Mouse (Mus musculus): ENCODE measurements around the gene Gm5136.

Gm5136 gene

GRCm38 (mm10) chr10:108699946-108700345 is at the start of gene Gm5136:
TSS of gene Gm5136 (minus strand) at chr10:108700160.
- no peak for DNase-seq (ENCODE audit: low read depth, low spot score)

DNA sequence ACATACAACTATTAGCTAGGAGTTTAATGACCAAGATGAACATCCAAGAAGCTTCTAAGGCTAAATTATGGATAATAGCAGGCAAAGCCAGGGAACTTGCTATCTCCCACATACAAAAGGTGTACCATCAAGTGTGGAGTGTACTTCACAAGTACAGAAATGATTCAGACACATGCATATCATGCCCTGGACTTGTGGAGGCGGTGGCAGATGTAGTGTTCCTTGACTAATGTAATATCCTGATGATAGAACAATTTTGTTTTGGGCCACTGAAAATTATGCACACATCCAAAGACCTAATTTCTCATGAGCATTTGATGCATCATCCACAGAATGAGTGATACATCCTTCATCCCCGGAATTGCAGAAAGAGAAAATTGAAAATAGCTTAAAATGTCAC is 43.8 kb upstream of the Gm5136 start:
- no peak for DNase-seq (ENCODE audit: low read depth, low spot score)

- peak; percentile 48 for DNase-seq (ENCODE audit: low read depth, low spot score)
Measured at GRCm38 (mm10) chr10:108733982-108734381, 34.0 kb upstream of the Gm5136 start.

GRCm38 (mm10) chr10:108728961-108729360 is 29.0 kb upstream of the Gm5136 start:
- no peak for DNase-seq (ENCODE audit: low read depth, low spot score)

GRCm38 (mm10) chr10:108726391-108726790 is 26.4 kb upstream of the Gm5136 start:
- DNase-seq (ENCODE audit: low read depth, low spot score), result no peak

- DNase-seq (ENCODE audit: low read depth, low spot score), result no peak
Measured at GRCm38 (mm10) chr10:108724878-108725277, 24.9 kb upstream of the Gm5136 start.

- no peak for DNase-seq (ENCODE audit: low read depth, low spot score)
Measured at GRCm38 (mm10) chr10:108710514-108710913, 10.6 kb upstream of the Gm5136 start.

GRCm38 (mm10) chr10:108705658-108706057 is 5.7 kb upstream of the Gm5136 start:
- no peak for DNase-seq (ENCODE audit: low read depth, low spot score)

- peak; percentile 46 for DNase-seq (ENCODE audit: low read depth, low spot score)
Measured at GRCm38 (mm10) chr10:108701361-108702128, 1.6 kb upstream of the Gm5136 start.

DNA sequence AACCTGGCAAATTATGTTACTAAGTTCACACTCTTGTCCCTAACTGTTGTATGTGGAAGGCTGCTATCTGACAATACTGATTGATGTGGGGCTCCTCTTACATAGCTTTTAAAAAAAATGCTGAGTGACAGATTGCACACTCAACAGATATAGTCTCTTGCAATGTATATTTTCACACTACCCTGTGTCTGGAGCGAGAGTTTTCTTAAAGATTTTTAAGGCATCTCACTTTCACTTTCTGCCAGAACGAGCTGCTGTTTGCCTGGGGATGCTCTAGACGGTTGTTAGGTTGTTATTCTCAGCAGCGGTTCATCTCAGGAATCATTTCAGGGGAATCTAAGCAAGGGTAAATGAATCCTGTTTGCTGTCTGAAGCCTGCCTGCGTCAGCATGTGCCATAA is 2.9 kb downstream of the Gm5136 start:
- no peak for DNase-seq (ENCODE audit: low read depth, low spot score)

GRCm38 (mm10) chr10:108690954-108691353 is 9.0 kb downstream of the Gm5136 start:
- no peak for DNase-seq (ENCODE audit: low read depth, low spot score)

GRCm38 (mm10) chr10:108686696-108687095 is 13.3 kb downstream of the Gm5136 start:
- no peak for DNase-seq (ENCODE audit: low read depth, low spot score)

DNA sequence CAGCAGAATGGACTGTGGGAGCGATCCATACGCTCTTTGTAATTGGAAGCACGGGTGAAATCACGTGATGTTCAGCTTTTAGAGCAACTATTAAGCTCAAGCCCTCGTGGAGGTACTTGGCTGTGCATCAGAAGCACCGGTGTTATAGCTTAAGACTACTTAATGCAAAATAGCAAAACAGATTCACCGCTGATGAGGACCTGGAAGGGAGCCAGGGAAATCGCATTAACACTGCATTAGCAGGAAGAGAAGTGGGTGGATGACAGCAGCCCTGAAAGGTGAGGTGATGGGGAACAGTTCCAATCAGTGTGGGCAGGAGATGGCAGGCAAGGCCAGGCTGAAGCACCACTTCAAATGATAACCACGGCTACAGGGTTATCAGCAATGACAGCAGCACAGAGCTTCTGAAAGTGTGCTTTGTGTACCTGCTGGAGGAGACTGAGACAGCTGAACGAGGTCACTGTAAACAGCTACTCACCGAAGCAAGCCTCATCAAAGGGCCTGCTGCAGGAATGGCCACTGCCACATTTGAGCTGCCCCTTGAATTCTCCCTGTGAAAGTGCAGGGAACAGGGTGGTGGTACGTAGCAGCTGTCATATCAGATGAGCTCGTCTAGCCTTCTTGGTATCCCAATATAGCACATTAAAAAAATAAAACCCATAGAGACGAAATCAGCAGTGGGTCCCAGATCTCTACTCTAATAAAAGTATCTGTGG is 20.1 kb downstream of the Gm5136 start:
- no peak for DNase-seq (ENCODE audit: low read depth, low spot score)

GRCm38 (mm10) chr10:108677053-108677452 is 22.9 kb downstream of the Gm5136 start:
- DNase-seq (ENCODE audit: low read depth, low spot score), result no peak

DNA sequence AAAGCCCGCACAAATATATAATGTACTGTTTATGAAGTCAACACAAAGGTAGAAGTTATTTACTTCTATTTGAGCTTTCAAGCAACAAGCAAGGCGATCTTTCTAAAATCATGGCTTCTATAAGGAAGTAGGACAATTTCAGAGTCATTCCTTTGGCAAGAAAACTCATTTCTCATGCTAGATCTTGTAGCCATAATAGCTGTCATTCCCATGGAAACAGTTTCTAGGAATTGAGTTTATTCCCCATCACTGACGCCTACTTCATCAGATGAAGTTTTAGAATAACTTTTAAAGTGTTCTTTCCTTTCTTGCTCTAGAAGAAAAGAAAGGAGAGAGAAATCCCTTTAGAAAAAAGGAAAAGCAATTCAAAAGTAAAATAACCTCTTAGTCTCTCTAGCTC is 31.0 kb downstream of the Gm5136 start:
- no peak for DNase-seq (ENCODE audit: low read depth, low spot score)

GRCm38 (mm10) chr10:108660295-108660694 is 39.7 kb downstream of the Gm5136 start:
- no peak for DNase-seq (ENCODE audit: low read depth, low spot score)

DNA sequence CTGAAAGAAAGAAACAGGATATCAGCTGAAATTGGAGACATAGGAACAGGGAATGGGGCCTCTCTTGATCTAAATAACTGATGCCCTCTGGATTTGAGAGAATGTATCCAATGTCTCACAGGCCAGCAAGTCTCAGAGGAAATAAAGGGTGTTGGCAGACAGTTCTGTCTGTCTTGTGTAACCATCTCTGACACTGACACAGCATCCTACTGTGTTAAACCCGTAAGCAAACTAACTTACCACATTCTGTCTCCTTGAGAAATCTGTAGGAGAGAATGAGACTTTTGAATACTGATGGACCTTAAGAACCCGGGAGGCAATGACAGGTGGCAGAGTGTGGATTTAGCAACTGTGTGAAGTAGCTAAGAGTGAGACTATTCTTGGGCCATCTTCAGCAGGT is 41.7 kb downstream of the Gm5136 start:
- no peak for DNase-seq (ENCODE audit: low read depth, low spot score)

- no peak for DNase-seq (ENCODE audit: low read depth, low spot score)
Measured at GRCm38 (mm10) chr10:108657669-108658068, 42.3 kb downstream of the Gm5136 start.

DNA sequence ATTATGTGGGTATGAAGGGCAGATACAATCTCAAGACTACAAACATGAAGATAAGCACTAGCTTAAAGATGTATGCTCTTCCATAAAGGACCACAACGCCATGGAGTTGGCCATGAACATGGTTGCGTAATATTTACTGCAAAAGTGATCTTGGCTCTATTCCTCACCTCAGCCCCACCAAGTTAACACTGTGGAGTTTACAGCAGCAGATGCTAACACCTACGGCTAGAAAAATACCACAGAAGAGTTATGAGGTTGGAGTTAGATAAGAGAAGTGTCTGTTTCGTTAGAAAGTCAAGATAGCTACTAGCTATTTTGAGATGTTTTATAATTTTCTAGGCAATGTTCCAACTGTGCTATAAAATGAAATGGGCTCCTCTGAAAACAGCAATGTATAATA is 43.1 kb downstream of the Gm5136 start:
- no peak for DNase-seq (ENCODE audit: low read depth, low spot score)

GRCm38 (mm10) chr10:108655074-108655473 is 44.9 kb downstream of the Gm5136 start:
- DNase-seq (ENCODE audit: low read depth, low spot score), result no peak

DNA sequence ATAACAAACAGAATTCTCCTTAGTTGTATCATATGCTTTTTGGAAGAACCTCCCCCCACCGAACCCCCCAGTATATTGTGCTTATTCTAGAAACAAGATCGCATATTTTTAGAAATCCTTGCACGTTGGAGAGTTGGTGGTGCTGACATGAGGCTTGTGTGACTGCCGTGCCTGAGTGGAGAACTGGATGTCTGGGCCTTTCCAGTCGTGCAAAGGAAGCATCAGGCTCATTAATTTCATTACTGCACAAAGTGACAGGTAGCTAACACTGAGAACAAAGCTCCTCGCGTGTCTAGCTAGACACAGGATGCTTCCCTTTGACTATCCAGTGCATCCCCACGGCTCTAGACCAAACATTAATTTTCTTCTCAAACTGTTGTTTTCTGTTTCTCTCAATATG is 47.1 kb downstream of the Gm5136 start:
- no peak for DNase-seq (ENCODE audit: low read depth, low spot score)

- no peak for DNase-seq (ENCODE audit: low read depth, low spot score)
Measured at GRCm38 (mm10) chr10:108652066-108652465, 47.9 kb downstream of the Gm5136 start.

GRCm38 (mm10) chr10:108649174-108649573 is 50.8 kb downstream of the Gm5136 start:
- no peak for DNase-seq (ENCODE audit: low read depth, low spot score)

All from mesoderm, embryonic 11.5 days (tissue).